Mouse (Mus musculus) cerebellum, postnatal 36 days (tissue): ENCODE data around the gene Vps13d.
A peak's percentile ranks its signal among the peaks of the same experiment; 100 is the strongest.

ENCODE experiments used
- DNase-seq, 2 experiments: peaks; one replicate each; pipeline ENCODE4 v3.0.0; 2021 to 2022; ENCODE audit warnings: mixed read lengths in 2 of 2

Vps13d gene

GRCm38 (mm10) chr4:145194559-145195162 is at the start of gene Vps13d:
Gene Vps13d, minus strand, starts transcription at chr4:145195005.
- peak; percentile 89 to 92 for DNase-seq

GRCm38 (mm10) chr4:145242719-145243350 is 48.0 kb upstream of the Vps13d start:
- DNase-seq = no peak

- DNase-seq = no peak
Observed at GRCm38 (mm10) chr4:145240723-145241231, 46.0 kb upstream of the Vps13d start.

DNA sequence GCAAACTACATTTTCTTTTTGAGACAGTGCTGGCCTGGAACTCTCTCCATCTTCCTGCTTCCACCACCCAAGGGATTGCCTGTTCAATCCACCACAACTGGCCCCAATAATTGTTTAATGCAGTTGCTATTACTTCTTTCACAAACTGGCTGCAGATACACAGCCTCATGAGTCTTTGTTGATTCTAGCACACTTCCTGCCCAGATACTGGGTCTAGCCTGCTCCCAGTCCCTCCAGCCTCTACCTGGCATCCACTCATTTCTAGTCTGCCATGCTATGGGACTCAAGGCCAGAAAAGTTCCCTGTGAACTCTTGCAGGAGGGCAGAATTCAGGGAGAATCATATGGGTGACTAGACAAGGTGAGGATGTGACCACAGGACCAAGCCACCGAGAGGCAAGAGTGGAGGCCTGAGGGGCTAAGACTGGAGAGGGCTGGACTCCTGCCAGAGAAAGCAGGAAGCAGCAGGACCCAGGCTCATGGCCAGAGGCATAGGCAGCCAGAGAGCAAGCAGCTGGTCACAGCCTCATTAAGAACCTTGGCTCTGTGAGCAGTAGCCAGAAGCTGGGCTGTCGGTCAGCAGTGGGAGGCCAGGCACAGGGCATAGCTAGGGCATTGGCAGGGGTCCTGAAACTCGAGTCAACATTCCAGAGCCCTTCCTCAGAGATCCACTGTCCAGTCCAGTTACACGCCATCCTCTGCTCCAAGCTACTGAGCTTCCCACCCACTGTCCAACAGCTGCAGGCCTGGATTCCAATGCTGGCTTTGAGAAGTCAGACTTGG is 44.4 kb upstream of the Vps13d start:
- peak in 1 of 2 experiments; percentile 7 for DNase-seq

DNA sequence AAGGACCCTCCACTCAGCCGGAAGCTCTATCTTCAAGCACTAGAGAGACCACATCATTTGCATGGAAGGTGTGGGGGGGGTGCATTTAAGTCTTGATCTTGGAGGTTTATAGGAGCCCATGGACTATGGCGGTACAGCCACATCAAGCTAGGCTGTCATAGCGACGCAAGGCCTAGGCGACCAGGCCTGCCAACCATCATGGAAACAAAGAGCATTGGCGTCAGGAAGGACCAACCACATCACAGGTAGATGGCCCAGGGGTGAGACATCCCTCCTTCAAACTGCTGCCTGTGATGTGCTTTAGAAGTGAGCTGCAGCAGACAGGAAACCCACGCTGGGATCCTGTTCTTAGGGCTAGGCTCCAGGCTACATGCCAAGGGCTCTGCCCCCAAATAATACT is 41.2 kb upstream of the Vps13d start:
- DNase-seq = no peak

- DNase-seq = no peak
Observed at GRCm38 (mm10) chr4:145233487-145234228, 38.9 kb upstream of the Vps13d start.

GRCm38 (mm10) chr4:145231732-145232131 is 36.9 kb upstream of the Vps13d start:
- DNase-seq = no peak

DNA sequence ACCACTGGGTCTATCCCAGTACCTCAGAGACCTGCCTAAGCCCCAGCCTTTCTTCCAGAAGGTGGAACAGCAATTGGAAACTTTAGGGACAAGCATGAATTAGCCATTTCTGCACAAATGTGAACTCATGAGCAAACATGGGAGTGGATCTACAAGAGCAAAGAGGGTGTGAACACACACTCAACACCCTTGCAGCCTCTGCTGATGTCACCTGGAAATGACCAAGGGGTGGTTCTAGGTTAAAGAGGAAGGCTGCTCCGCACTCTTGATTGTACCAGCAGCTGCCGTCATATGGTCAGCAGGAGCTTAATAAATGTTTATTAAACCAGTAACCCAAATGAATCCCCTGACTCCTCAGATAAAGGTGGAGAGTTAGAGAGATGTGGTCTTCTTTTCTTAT is 35.8 kb upstream of the Vps13d start:
- DNase-seq = no peak

DNA sequence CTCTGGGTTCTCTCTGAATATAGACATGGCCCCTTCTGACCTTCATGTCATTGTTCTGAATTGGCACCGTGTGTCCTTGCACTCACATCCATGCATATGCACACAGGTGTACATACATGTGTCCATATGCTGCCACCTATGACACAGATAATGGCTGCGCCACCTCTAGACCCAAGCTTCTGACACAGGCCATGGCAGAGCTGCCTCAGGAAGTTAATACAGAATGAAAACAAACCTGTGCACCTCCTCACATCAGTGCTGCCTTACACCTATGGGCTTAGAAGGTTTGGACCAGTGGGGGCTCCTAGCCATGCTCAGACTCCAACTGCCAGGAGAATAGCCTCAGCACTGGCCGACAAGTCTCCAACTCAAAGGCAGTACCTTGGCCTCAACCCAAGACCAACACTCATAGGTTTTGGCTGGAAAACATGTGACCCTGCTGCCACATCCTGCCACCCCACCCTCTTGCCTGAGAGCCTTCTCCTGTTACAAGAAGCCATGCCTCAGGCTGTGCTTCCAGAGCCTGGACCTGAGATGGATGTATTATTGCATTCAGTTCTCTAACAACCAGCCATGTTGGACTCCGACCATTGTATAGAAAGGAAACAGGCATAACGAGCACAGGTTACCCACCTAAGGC is 34.8 kb upstream of the Vps13d start:
- no peak for DNase-seq

DNA sequence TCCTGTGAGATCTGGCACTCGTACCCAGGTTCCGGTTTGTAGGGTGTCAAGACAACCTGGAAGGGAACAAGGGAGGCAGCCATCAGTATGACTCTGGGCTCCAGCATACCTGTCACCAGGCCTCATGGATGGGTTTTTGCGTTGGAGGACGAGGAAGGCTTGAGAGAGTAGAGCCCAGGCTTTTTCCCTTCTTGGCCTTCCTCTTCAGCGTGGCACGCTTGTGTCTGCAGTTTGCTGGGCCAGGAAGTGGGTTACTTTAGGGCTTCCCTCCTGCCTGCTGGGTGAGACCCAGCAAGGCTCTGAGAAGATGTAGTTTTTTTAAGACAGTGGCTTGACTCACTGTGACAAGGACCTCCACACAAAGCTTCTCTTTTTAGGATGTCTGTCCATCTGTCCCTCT is 34.2 kb upstream of the Vps13d start:
- no peak for DNase-seq

DNA sequence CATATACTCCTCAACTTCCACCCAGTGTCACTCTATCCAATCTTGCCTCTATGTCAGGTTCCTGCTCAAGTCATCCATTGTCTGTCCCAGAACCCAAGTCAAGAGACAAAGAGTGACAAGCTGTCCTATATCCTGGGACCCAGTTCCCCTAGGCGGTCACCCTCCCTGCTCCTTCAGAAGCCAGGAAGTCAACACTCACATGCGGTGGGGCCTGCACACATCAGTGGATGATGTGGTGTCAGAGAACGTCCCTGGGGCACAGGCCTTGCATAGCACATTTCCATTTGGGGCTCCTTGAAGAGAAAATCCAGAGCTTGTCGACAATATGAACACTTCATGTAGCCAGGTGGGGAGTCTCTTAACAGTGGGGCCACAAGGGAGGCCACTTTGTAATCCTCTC is 29.8 kb upstream of the Vps13d start:
- DNase-seq = no peak

- DNase-seq = no peak
Observed at GRCm38 (mm10) chr4:145222064-145222463, 27.3 kb upstream of the Vps13d start.

- no peak for DNase-seq
Observed at GRCm38 (mm10) chr4:145221379-145221778, 26.6 kb upstream of the Vps13d start.

- DNase-seq = no peak
Observed at GRCm38 (mm10) chr4:145220001-145220400, 25.2 kb upstream of the Vps13d start.

GRCm38 (mm10) chr4:145219240-145219985 is 24.6 kb upstream of the Vps13d start:
- DNase-seq = peak in 1 of 2 experiments; percentile 9

- no peak for DNase-seq
Observed at GRCm38 (mm10) chr4:145217837-145218236, 23.0 kb upstream of the Vps13d start.

- no peak for DNase-seq
Observed at GRCm38 (mm10) chr4:145217046-145217445, 22.2 kb upstream of the Vps13d start.

- no peak for DNase-seq
Observed at GRCm38 (mm10) chr4:145215396-145215795, 20.6 kb upstream of the Vps13d start.

DNA sequence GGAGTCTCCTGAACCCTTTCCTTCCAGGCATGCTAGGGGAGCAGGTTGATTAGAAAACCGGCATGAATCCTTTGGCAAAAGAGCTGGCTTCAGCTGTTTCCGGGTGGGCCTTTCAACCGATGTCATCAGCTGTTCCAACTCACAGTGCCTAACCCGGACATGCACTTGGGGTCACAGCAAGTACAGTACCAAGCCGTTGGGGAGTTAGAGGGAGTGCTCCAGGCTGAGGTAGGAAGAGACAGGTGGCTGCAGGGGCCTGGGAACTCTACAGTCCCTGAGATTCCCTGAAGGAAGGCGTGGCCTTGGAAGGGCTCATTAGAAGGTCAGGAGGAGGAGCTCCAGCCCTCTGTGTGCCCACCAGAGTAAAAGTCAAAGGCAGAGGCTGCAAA is 20.0 kb upstream of the Vps13d start:
- DNase-seq = no peak

DNA sequence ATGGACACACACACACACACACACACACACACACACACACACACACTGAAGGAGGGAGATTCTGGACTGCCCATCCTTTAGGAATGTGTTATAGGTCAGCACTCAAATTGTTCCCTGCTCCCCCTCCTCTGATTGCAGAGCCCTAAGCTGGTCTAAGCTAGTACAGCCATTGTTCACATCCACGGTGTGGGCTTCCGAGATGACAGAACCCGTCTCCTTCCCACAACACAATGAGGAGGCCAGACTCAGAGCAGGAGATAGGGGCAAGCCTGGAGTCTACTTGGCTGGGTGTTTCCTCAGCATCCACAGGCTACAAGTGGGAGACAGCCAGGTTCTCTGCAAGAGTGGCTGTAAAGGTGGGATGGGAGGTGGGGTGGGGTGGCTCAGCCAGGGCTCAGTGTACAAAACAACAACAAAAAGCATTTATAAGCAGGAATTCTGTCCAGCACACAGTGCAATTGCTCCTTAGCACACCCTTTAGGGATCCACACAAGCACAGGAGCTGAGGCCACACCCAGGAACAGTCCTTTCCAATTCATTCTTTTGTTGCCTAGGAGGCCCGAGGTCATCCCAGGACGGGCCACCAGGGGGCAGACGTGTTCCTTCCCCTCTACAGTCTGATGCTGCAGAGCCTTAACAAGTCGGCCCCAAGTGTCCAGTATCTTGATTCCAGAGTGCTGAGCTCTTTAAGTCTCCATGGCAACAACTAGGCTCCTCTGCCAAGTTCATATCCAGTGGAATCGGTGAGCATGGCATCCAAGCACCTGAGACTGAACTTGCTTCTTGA is 19.4 kb upstream of the Vps13d start:
- DNase-seq = peak; percentile 71 to 78

DNA sequence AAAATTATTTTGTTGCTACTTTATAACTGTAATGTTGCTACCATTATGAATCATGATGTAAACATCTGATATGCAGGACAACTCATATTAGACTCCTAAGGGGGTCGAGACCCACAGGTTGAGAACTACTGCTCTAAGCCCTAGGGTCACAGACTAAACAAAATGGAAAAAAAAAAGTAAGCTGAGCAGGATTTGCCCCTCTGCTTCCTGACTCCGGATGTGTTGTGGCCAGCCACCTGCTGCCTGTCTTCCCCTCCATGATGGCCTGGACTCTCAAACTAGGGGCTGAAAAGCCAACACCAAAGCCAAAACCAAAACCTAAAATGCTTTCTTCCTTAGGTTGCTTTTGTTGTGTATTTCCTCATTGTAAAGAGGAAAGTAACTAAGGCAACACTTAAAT is 16.3 kb upstream of the Vps13d start:
- no peak for DNase-seq
